Mouse (Mus musculus): Measurements from ENCODE around the gene Gm9803. TPM values are rescaled to one million over a fixed set of nuclear protein-coding genes. Genes with fewer than 3 reads are reported as not detected.

The Gm9803 gene
- polyA plus RNA-seq, 1 experiment from 2014 or later, result 6.6 TPM

DNA sequence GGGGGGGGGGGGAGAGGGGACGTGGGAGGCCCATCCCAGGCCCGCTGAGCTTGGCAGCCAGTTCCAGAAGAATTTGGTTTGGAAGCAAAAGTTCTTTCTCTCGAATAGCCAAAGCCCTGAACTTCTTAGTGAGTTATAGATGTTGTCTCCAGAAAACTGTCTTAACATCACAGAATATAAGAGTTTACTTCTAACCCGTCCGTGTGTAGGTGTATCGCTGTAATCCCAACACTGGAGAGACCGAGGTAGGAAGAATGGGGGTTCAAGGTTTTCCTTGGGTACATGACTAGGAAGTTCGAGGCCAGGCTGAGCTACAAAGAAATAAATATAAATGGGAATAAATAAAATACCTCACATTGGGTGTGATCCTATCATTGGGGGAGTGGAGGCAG is 17.3 kb downstream of the Gm9803 start:
- Histone ChIP-seq H3K9me3 (replicated peaks) (no peaks in the 10 kb centered on the region), H3K9ac (no peak overlapping the region), H3K36me3 (replicated peaks) (0 out of 2 replicates have a peak, but pooled peaks cover 4% of the 10 kb centered on the region), H3K4me1 (replicated peaks) (peaks cover 33% of the 10 kb centered on the region), H3K27ac (replicated peaks) (no peak overlapping the region), H3K4me3 (replicated peaks) (peak overlapping the region; percentile 87), H3K27me3 (no peaks in the 10 kb centered on the region), H3K4me2 (peak overlapping the region; percentile 76)
- peak; percentile 4; the same call in 1 of the 2 replicates for ATAC-seq (ENCODE audit: insufficient read depth)
- 33% methylated on average over 8 of the region's 8 CpGs for WGBS (ENCODE audit: insufficient replicate concordance)

GRCm38 (mm10) chr10:43549411-43549810 is 25.5 kb downstream of the Gm9803 start:
- Histone ChIP-seq H3K36me3 (replicated peaks) (no peaks in the 10 kb centered on the region), H3K9ac (no peak overlapping the region), H3K4me1 (replicated peaks) (no peaks in the 10 kb centered on the region), H3K27me3 (no peaks in the 10 kb centered on the region), H3K4me2 (no peak overlapping the region), H3K4me3 (replicated peaks) (no peak overlapping the region), H3K27ac (replicated peaks) (no peak overlapping the region), H3K9me3 (replicated peaks) (no peaks in the 10 kb centered on the region)
- WGBS (ENCODE audit: insufficient replicate concordance), result 62% methylated on average over 5 of the region's 5 CpGs
- ATAC-seq (ENCODE audit: insufficient read depth), result no peak

DNA sequence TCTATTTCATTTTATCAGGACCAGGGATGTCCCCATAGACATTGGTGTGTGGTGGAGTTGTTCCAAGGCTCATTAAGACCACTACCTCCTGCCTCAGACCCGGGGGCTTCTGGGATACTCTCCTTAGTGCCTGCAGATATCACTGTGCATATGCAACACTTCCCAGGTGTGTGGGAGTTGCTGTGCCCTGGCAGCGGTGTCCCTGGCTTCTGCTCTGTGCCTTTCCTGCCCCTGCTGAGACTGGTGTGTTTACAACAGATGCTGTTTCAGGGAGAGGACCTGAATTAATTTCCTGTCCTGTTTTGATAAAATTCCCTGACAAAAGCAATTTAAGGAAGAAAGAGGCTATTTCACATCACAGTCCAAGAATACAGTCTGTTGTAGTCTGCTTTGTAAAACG is 27.0 kb downstream of the Gm9803 start:
- H3K4me1 ChIP-seq (replicated peaks), result no peaks in the 10 kb centered on the region
- WGBS (ENCODE audit: insufficient replicate concordance), result 29% methylated on average over 3 of the region's 3 CpGs
- ATAC-seq (ENCODE audit: insufficient read depth), result no peak
- H3K9me3 ChIP-seq (replicated peaks), result no peaks in the 10 kb centered on the region
- H3K36me3 ChIP-seq (replicated peaks), result no peaks in the 10 kb centered on the region
- H3K4me2 ChIP-seq, result no peak overlapping the region
- H3K27ac ChIP-seq (replicated peaks), result no peak overlapping the region
- no peak overlapping the region for H3K4me3 ChIP-seq (replicated peaks)
- H3K27me3 ChIP-seq, result no peaks in the 10 kb centered on the region
- H3K9ac ChIP-seq, result no peak overlapping the region

- H3K4me2 ChIP-seq, result no peak overlapping the region
- H3K4me3 ChIP-seq (replicated peaks), result no peak overlapping the region
- no peaks in the 10 kb centered on the region for H3K4me1 ChIP-seq (replicated peaks)
- H3K9ac ChIP-seq, result no peak overlapping the region
- H3K9me3 ChIP-seq (replicated peaks), result no peaks in the 10 kb centered on the region
- WGBS (ENCODE audit: insufficient replicate concordance), result 46% methylated on average over 3 of the region's 3 CpGs
- no peak for ATAC-seq (ENCODE audit: insufficient read depth)
- no peak overlapping the region for H3K27ac ChIP-seq (replicated peaks)
- no peaks in the 10 kb centered on the region for H3K27me3 ChIP-seq
- no peaks in the 10 kb centered on the region for H3K36me3 ChIP-seq (replicated peaks)
Measured at GRCm38 (mm10) chr10:43551388-43551787, 27.5 kb downstream of the Gm9803 start.

DNA sequence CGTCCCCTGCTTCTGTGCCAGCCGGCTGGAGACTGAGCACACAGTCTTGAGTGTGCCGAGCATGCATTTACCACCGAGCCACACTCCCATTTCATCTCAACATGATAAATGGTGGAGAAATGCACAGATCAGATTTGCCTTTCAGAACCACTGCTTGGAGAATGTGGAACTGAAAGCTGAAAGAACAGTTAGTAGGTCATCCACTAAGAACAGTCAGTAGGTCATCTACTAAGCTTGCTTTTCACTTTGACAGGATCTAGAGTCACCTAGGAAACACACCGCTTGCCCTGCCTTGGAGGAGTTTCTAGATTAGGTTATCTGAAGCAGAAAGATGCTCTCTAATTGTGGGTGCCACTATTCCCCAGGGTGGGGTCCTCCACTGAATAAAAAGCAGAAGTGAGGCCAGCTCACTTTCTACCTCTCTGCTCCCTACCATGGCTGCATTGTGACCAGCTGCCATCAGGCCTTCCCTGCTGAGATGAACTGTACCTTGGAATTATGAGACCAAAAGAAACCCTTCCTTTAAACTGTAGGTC is 33.8 kb downstream of the Gm9803 start:
- no peaks in the 10 kb centered on the region; the same call in 1 of the 2 replicates for H3K27me3 ChIP-seq
- H3K9me3 ChIP-seq (replicated peaks), result no peaks in the 10 kb centered on the region
- 54% methylated on average over 5 of the region's 5 CpGs for WGBS (ENCODE audit: insufficient replicate concordance)
- H3K4me1 ChIP-seq (replicated peaks), result 0 out of 2 replicates have a peak, but pooled peaks cover 5% of the 10 kb centered on the region
- no peak overlapping the region for H3K9ac ChIP-seq
- H3K27ac ChIP-seq (replicated peaks), result no peak overlapping the region
- no peaks in the 10 kb centered on the region for H3K36me3 ChIP-seq (replicated peaks)
- ATAC-seq (ENCODE audit: insufficient read depth), result no peak
- H3K4me3 ChIP-seq (replicated peaks), result no peak overlapping the region
- H3K4me2 ChIP-seq, result no peak overlapping the region

GRCm38 (mm10) chr10:43559313-43559712 is 35.4 kb downstream of the Gm9803 start:
- Histone ChIP-seq H3K9me3 (replicated peaks) (no peaks in the 10 kb centered on the region), H3K4me2 (no peak overlapping the region), H3K9ac (no peak overlapping the region), H3K4me3 (replicated peaks) (no peak overlapping the region), H3K36me3 (replicated peaks) (no peaks in the 10 kb centered on the region), H3K27me3 (no peaks in the 10 kb centered on the region; the same call in 1 of the 2 replicates), H3K27ac (replicated peaks) (no peak overlapping the region), H3K4me1 (replicated peaks) (0 out of 2 replicates have a peak, but pooled peaks cover 5% of the 10 kb centered on the region)
- no peak for ATAC-seq (ENCODE audit: insufficient read depth)
- WGBS (ENCODE audit: insufficient replicate concordance), result 70% methylated on average over 11 of the region's 11 CpGs

GRCm38 (mm10) chr10:43560765-43561164 is 36.9 kb downstream of the Gm9803 start:
- Histone ChIP-seq H3K9ac (no peak overlapping the region), H3K4me1 (replicated peaks) (0 out of 2 replicates have a peak, but pooled peaks cover 5% of the 10 kb centered on the region), H3K4me2 (no peak overlapping the region), H3K4me3 (replicated peaks) (no peak overlapping the region), H3K36me3 (replicated peaks) (no peaks in the 10 kb centered on the region), H3K9me3 (replicated peaks) (no peaks in the 10 kb centered on the region), H3K27ac (replicated peaks) (no peak overlapping the region), H3K27me3 (no peaks in the 10 kb centered on the region; the same call in 1 of the 2 replicates)
- WGBS (ENCODE audit: insufficient replicate concordance), result 34% methylated on average over 2 of the region's 2 CpGs
- ATAC-seq (ENCODE audit: insufficient read depth), result no peak

DNA sequence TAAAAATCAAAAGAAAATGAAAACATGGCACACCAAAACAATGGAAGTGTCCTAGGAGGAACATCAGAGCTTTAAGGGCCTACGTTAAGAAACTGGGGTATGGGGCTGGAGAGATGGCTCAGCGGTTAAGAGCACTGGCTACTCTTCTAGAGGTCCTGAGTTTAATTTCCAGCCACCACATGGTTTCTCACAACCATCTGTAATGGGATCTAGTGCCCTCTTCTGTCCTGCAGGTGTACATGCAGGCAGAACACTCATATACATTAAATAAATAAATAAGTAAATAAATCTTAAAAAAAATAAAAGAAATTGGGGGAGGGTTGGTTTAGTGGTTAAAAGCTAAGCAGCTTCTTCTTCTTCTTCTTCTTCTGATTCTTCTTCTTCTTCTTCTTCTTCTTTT is 37.4 kb downstream of the Gm9803 start:
- WGBS (ENCODE audit: insufficient replicate concordance), result 73% methylated on average over 2 of the region's 2 CpGs

More for the DNA sequence above, 37.4 kb downstream of the Gm9803 start:
- H3K27ac ChIP-seq (replicated peaks), result no peak overlapping the region
- ATAC-seq (ENCODE audit: insufficient read depth), result no peak
- H3K27me3 ChIP-seq, result no peaks in the 10 kb centered on the region; the same call in 1 of the 2 replicates
- no peaks in the 10 kb centered on the region for H3K9me3 ChIP-seq (replicated peaks)
- H3K4me2 ChIP-seq, result no peak overlapping the region
- H3K4me1 ChIP-seq (replicated peaks), result 0 out of 2 replicates have a peak, but pooled peaks cover 5% of the 10 kb centered on the region
- H3K36me3 ChIP-seq (replicated peaks), result no peaks in the 10 kb centered on the region
- H3K4me3 ChIP-seq (replicated peaks), result no peak overlapping the region
- H3K9ac ChIP-seq, result no peak overlapping the region

Other genes starting within 250 kb of the Gm9803 start
- gene Bend3, start 45.3 kb upstream of the Gm9803 start, polyA plus RNA-seq (2015; fragmentation: Nextera tagmentation; extraction: Ambion mirVana), result 1.0 TPM in 2 replicates
- 25.0 and 27.5 TPM in 2 replicates for gene 1700021F05Rik, start 16.9 kb downstream of the Gm9803 start, polyA plus RNA-seq (2015; fragmentation: Nextera tagmentation; extraction: Ambion mirVana)
- 938 and 960 TPM in 2 replicates for gene Cd24a, start 54.2 kb downstream of the Gm9803 start, polyA plus RNA-seq (2015; fragmentation: Nextera tagmentation; extraction: Ambion mirVana)